ENCODE assay signal across 8 mouse cellular contexts in the genomic region with DNA sequence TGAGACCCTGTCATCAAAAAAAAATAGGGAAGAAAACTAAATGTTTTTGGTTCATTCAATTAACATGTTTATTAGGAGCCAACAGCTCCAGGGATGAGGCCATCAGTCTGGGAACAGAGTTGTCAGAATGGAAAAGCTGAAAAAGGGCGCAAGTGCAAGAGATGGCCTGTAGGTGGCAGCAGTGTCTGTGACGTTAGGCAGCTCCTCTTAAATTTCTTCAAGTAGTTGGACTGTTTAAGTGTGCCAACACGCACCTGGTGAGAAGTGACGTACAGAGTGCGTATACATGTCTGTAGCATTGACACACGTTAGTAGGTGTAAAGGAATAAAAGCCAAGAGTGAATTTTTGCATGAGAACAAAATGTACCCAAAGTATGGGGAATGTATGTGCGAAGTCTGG. TPM values are rescaled to one million over a fixed set of nuclear protein-coding genes. Genes with fewer than 3 reads are reported as not detected.
DNase-seq lines count a peak whose midpoint lies in the region; ATAC-seq and TF ChIP-seq lines count a peak whose summit lies in the region.

No protein-coding gene starts in this region.

- no peaks in the 10 kb centered on the region for H3K4me1 ChIP-seq in kidney, embryonic 16.5 days (ENCODE audit: insufficient read depth, low read length)
- no peaks in the 10 kb centered on the region for H3K4me1 ChIP-seq in lung, postnatal 0 days (ENCODE audit: insufficient read depth, low read depth, low read length)
- H3K4me1 ChIP-seq in small intestine, adult 2 months (ENCODE audit: control insufficient read depth, insufficient read depth, insufficient read length, low read length) = no peaks in the 10 kb centered on the region; the same call in 1 of the 2 replicates

- ATAC-seq in kidney, embryonic 16.5 days (ENCODE audit: low FRiP score, low TSS enrichment) = 0 out of 2 replicates have a peak, but pooled peaks have one; percentile 31
- peak; percentile 73 for ATAC-seq in lung, postnatal 0 days

- TF ChIP-seq CTCF in lung, postnatal 0 days (IDR thresholded peaks at IDR 0.05) = peak; percentile 95
- peak; percentile 87; the same call in 1 of the 2 replicates for TF ChIP-seq CTCF in small intestine, adult 2 months (IDR thresholded peaks at IDR 0.05; ENCODE audit: extremely low read depth, insufficient read length, insufficient replicate concordance, low read depth, low read length)

- WGBS in kidney, embryonic 16.5 days = 17% methylated on average over 7 of the region's 7 CpGs
- 15% methylated on average over 7 of the region's 7 CpGs for WGBS in lung, postnatal 0 days
- WGBS in small intestine, adult 2 months = 16% methylated on average over 7 of the region's 7 CpGs

- H3K27ac ChIP-seq in kidney, embryonic 16.5 days (ENCODE audit: low read length) = no peak overlapping the region
- H3K27ac ChIP-seq in lung, postnatal 0 days (ENCODE audit: low read length) = no peak overlapping the region
- no peak overlapping the region for H3K27ac ChIP-seq in small intestine, adult 2 months (ENCODE audit: insufficient read depth, low read depth, low read length)

- no peak overlapping the region for H3K9ac ChIP-seq in kidney, embryonic 16.5 days (replicated peaks; ENCODE audit: low read length)
- H3K9ac ChIP-seq in lung, postnatal 0 days (replicated peaks; ENCODE audit: low read depth) = no peak overlapping the region

- no peak overlapping the region for H3K4me2 ChIP-seq in kidney, embryonic 16.5 days (replicated peaks; ENCODE audit: low read depth, low read length)
- H3K4me2 ChIP-seq in lung, postnatal 0 days (replicated peaks; ENCODE audit: low read depth, low read length) = no peak overlapping the region

- TF ChIP-seq EP300 in lung, postnatal 0 days (IDR thresholded peaks at IDR 0.05) = peak; percentile 15; the same call in 1 of the 2 replicates

- peak; percentile 60 to 82 for DNase-seq in heart, postnatal 10 days
- no peak for DNase-seq in heart, adult 9 months (ENCODE audit: low spot score in 2 of 2)
- peak; percentile 77 for DNase-seq in 416B (ENCODE audit: low read depth)
- DNase-seq in NIH3T3 (ENCODE audit: low read depth) = peak; percentile 81
- peak; percentile 90 for DNase-seq in embryo, embryonic 10 days (ENCODE audit: low spot score)
- peak; percentile 88 for DNase-seq in lung, postnatal 0 days (ENCODE audit: low spot score)

- H3K4me3 ChIP-seq in kidney, embryonic 16.5 days (ENCODE audit: low read length) = no peak overlapping the region
- no peak overlapping the region for H3K4me3 ChIP-seq in lung, postnatal 0 days (ENCODE audit: low read depth, low read length)
- H3K4me3 ChIP-seq in small intestine, adult 2 months (ENCODE audit: low read depth, low read length) = no peak overlapping the region

- no peaks in the 10 kb centered on the region for H3K27me3 ChIP-seq in kidney, embryonic 16.5 days (ENCODE audit: insufficient read depth, low read length)
- H3K27me3 ChIP-seq in lung, postnatal 0 days (replicated peaks; ENCODE audit: insufficient read depth, low read length) = no peaks in the 10 kb centered on the region
- H3K27me3 ChIP-seq in small intestine, adult 2 months (ENCODE audit: control insufficient read depth, insufficient read depth, low read length) = no peaks in the 10 kb centered on the region

- no peak for TF ChIP-seq POLR2A in small intestine, adult 2 months (IDR thresholded peaks at IDR 0.05; ENCODE audit: low read depth, low read length)

- intact Hi-C loops in heart, postnatal 10 days (cut with DNase I) = loop anchor here (1.0 to 5.0 kb wide), 2 partner anchors 89 to 258 kb away; no protein-coding TSS in a partner anchor

- H3K9me3 ChIP-seq in kidney, embryonic 16.5 days (ENCODE audit: low read length) = no peaks in the 10 kb centered on the region
- H3K9me3 ChIP-seq in lung, postnatal 0 days (ENCODE audit: low read length) = no peaks in the 10 kb centered on the region

- H3K36me3 ChIP-seq in kidney, embryonic 16.5 days (ENCODE audit: insufficient read depth, low read length) = no peaks in the 10 kb centered on the region
- no peaks in the 10 kb centered on the region for H3K36me3 ChIP-seq in lung, postnatal 0 days (ENCODE audit: insufficient read depth, low read length)
- H3K36me3 ChIP-seq in small intestine, adult 2 months (ENCODE audit: control insufficient read depth, insufficient read depth, low read length) = no peaks in the 10 kb centered on the region

RNA-seq across cellular contexts. Expression of gene Epb41, which starts 13.8 kb away (rescaled TPM):
- 100 to 1,000 TPM in 1 of 2 experiments, 10 to 100 TPM in 1; 86.0 to 131 TPM for total RNA-seq in heart, postnatal 10 days (2021)
- 68.6 and 72.5 TPM in 2 replicates for polyA plus RNA-seq in kidney, embryonic 16.5 days (2015; fragmentation: Nextera tagmentation; extraction: Ambion mirVana)
- 29.9 and 32.5 TPM in 2 replicates for polyA plus RNA-seq in lung, postnatal 0 days (2015; fragmentation: Nextera tagmentation; extraction: Ambion mirVana)
- polyA plus RNA-seq in small intestine, adult 2 months (2012; rRNA removed) = 11.1 and 15.7 TPM in 2 replicates

RNA-seq across cellular contexts. Expression of gene Gm10300, which starts 14.4 kb away (rescaled TPM):
- under 1 TPM in 1 of 2 experiments, not detected in 1; 0.10 TPM for total RNA-seq in heart, postnatal 10 days (2021)
- polyA plus RNA-seq in kidney, embryonic 16.5 days (2015; fragmentation: Nextera tagmentation; extraction: Ambion mirVana) = 0.08 and 0.12 TPM in 2 replicates
- polyA plus RNA-seq in lung, postnatal 0 days (2015; fragmentation: Nextera tagmentation; extraction: Ambion mirVana) = 0.15 and 0.18 TPM in 2 replicates
- 0.06 TPM in 2 replicates for polyA plus RNA-seq in small intestine, adult 2 months (2012; rRNA removed)

RNA-seq across cellular contexts. Expression of gene Oprd1, which starts 55.4 kb away (rescaled TPM):
- total RNA-seq in heart, postnatal 10 days (2021) = under 1 TPM; 0.24 to 0.30 TPM
- polyA plus RNA-seq in kidney, embryonic 16.5 days (2015; fragmentation: Nextera tagmentation; extraction: Ambion mirVana) = 0.06 and 0.19 TPM in 2 replicates
- polyA plus RNA-seq in lung, postnatal 0 days (2015; fragmentation: Nextera tagmentation; extraction: Ambion mirVana) = not detected in 2 replicates
- polyA plus RNA-seq in small intestine, adult 2 months (2012; rRNA removed) = 0.28 and 0.60 TPM in 2 replicates

Comparison
In these comparisons a context has a peak if more than half of its experiments do, and no peak if none do; other contexts are left out.
1. DNase-seq: peak in heart, postnatal 10 days (2 of 2), 416B (single experiment), NIH3T3 (single experiment), embryo, embryonic 10 days (single experiment) and lung, postnatal 0 days (single experiment); none in heart, adult 9 months (0 of 2).